Mouse (Mus musculus) liver, embryonic 14.5 days (tissue): ENCODE data around the gene Auts2. TPM values are rescaled to one million over a fixed set of nuclear protein-coding genes. Genes with fewer than 3 reads are reported as not detected.

Experiments used
- ATAC-seq: fragments of 200-750 bp; cut with Nextera tagmentation; 2 replicates; pipeline ENCODE4 v1.8.0; 2017; ENCODE audit warnings: moderate number of reproducible peaks, mild to moderate bottlenecking, moderate library complexity; ENCODE audit not compliant: insufficient read depth
- DNase-seq, 3 experiments: peaks; one replicate each; pipeline ENCODE4 v3.0.0-alpha.2; 2012 to 2013; ENCODE audit warnings: low read depth in 3 of 3, low spot score in 3 of 3
- H3K27ac ChIP-seq: fragments of 300-500 bp; sonication (generic); 2 replicates; pipeline ENCODE4 v1.5.1; 2014; ENCODE audit warnings: moderate library complexity, mild to moderate bottlenecking, control low read depth, inconsistent platforms
- H3K27me3 ChIP-seq: fragments of 300-500 bp; sonication (generic); 2 replicates; pipeline ENCODE4 v1.6.1; 2014; ENCODE audit warnings: mild to moderate bottlenecking, low read length, moderate library complexity; ENCODE audit not compliant: control insufficient read depth, insufficient read depth
- H3K36me3 ChIP-seq: fragments of 300-500 bp; sonication (generic); replicated peaks from 2 replicates; pipeline ENCODE4 v1.6.1; 2014; ENCODE audit warnings: low read depth; ENCODE audit not compliant: control insufficient read depth, insufficient read depth
- H3K4me1 ChIP-seq, 2 experiments: fragments of 200-500 bp in 1 of 2; fragments of 300-500 bp in 1 of 2; sonication (generic) in 1 of 2; replicated peaks; 2 replicates each; pipeline ENCODE4 v1.6.1; 2012 to 2014; ENCODE audit warnings: antibody characterized with exemption in 1 of 2, inconsistent platforms in 1 of 2, low read length in 1 of 2; ENCODE audit not compliant: control insufficient read depth in 2 of 2, insufficient read depth in 2 of 2
- H3K4me2 ChIP-seq: fragments of 300-500 bp; sonication (generic); 2 replicates; pipeline ENCODE4 v1.6.1; 2014; ENCODE audit warnings: low read depth, mild to moderate bottlenecking, control low read depth, moderate library complexity
- H3K4me3 ChIP-seq, 2 experiments: fragments of 200-500 bp in 1 of 2; fragments of 300-500 bp in 1 of 2; sonication (generic) in 1 of 2; 2 replicates each; pipeline ENCODE4 v1.5.1; 2012 to 2014; ENCODE audit warnings: low read depth in 2 of 2, low read length in 2 of 2, mild to moderate bottlenecking in 2 of 2, control low read depth in 1 of 2, inconsistent platforms in 1 of 2, moderate library complexity in 1 of 2; ENCODE audit not compliant: insufficient read depth in 1 of 2
- H3K9ac ChIP-seq: fragments of 300-500 bp; sonication (generic); replicated peaks from 2 replicates; pipeline ENCODE4 v1.6.1; 2014; ENCODE audit warnings: mild to moderate bottlenecking, control low read depth, moderate library complexity
- H3K9me3 ChIP-seq: fragments of 300-500 bp; sonication (generic); 2 replicates; pipeline ENCODE4 v1.6.1; 2016; ENCODE audit warnings: low read length, mixed read lengths; ENCODE audit not compliant: control insufficient read depth
- CTCF ChIP-seq: IDR thresholded peaks from 2 replicates; pipeline ENCODE4 v1.5.1; 2016; ENCODE audit warnings: antibody characterized with exemption, low read depth, control low read depth
- EP300 ChIP-seq: IDR thresholded peaks from 2 replicates; pipeline ENCODE4 v1.6.1; 2016; ENCODE audit warnings: antibody characterized with exemption, low read depth
- WGBS: fragments of 180-500 bp; shearing (Covaris S2); extraction: QIAGEN DNeasy Blood & Tissue Kit; methylation state at CpG from one replicate; pipeline ENCODE4 v1.1.7; 2014; ENCODE audit not compliant: insufficient replicate concordance; 5-methylcytosine and 5-hydroxymethylcytosine counted together
- polyA plus RNA-seq, 2 experiments: library from polyadenylated mRNA; depleted of rRNA in 1 of 2; stranded (reverse) in 1 of 2; unstranded in 1 of 2; fragments of >200 nt; fragmentation: Nextera tagmentation in 1 of 2; extraction: Ambion mirVana in 1 of 2; gene quantifications; 2 replicates each; pipeline versions ENCODE4 v1.2.1 to v1.2.3; 2012 to 2014

Auts2 gene
- polyA plus RNA-seq, 2 experiments: 0.77 to 1.6 TPM

- Histone ChIP-seq H3K4me1 (peaks cover 0 to 3% of the 10 kb centered on the region in 2 experiments; a peak in 2 of 4 replicates), H3K27me3 (no peaks in the 10 kb centered on the region), H3K36me3 (no peaks in the 10 kb centered on the region), H3K9me3 (no peaks in the 10 kb centered on the region), H3K9ac (no peak overlapping the region), H3K4me3 (no peak overlapping the region), H3K27ac (no peak overlapping the region), H3K4me2 (no peak overlapping the region)
- ATAC-seq (no peak), DNase-seq (no peak)
- TF ChIP-seq CTCF (no peak), EP300 (no peak)
- 42% methylated on average over 8 of the region's 8 CpGs for WGBS
Observed at GRCm38 (mm10) chr5:132229644-132230357, 313.3 kb downstream of the Auts2 start.

- Histone ChIP-seq H3K4me1 (peaks cover 0 to 3% of the 10 kb centered on the region in 2 experiments; a peak in 2 of 4 replicates), H3K9me3 (no peaks in the 10 kb centered on the region), H3K4me2 (no peak overlapping the region), H3K4me3 (no peak overlapping the region), H3K9ac (no peak overlapping the region), H3K36me3 (no peaks in the 10 kb centered on the region), H3K27me3 (no peaks in the 10 kb centered on the region), H3K27ac (no peak overlapping the region)
- 69% methylated on average over 1 of the region's 1 CpGs for WGBS
- ATAC-seq (no peak), DNase-seq (no peak)
- TF ChIP-seq EP300 (no peak), CTCF (no peak)
Observed at GRCm38 (mm10) chr5:132229023-132229422, 314.1 kb downstream of the Auts2 start.

- Histone ChIP-seq H3K27ac (no peak overlapping the region), H3K4me1 (no peaks in the 10 kb centered on the region), H3K9ac (no peak overlapping the region), H3K27me3 (no peaks in the 10 kb centered on the region), H3K9me3 (no peaks in the 10 kb centered on the region), H3K4me3 (no peak overlapping the region), H3K4me2 (no peak overlapping the region), H3K36me3 (no peaks in the 10 kb centered on the region)
- DNase-seq: no peak
- no peak for ATAC-seq
- WGBS: 70% methylated on average over 12 of the region's 12 CpGs
- no peak for TF ChIP-seq CTCF
- no peak for TF ChIP-seq EP300
Observed at GRCm38 (mm10) chr5:132220376-132220930, 322.7 kb downstream of the Auts2 start.

GRCm38 (mm10) chr5:132216143-132216542, 327.0 kb downstream of the Auts2 start:
- 67% methylated on average over 2 of the region's 2 CpGs for WGBS
- DNase-seq (no peak), ATAC-seq (0 out of 2 replicates have a peak, but pooled peaks have one; percentile 21)
- H3K4me1 ChIP-seq: no peaks in the 10 kb centered on the region
- no peaks in the 10 kb centered on the region for H3K36me3 ChIP-seq
- no peak for TF ChIP-seq EP300
- no peak for TF ChIP-seq CTCF
- no peak overlapping the region for H3K4me3 ChIP-seq
- no peaks in the 10 kb centered on the region for H3K27me3 ChIP-seq
- no peak overlapping the region for H3K27ac ChIP-seq
- H3K9me3 ChIP-seq: no peaks in the 10 kb centered on the region
- no peak overlapping the region for H3K9ac ChIP-seq
- no peak overlapping the region for H3K4me2 ChIP-seq

- ATAC-seq: no peak
- no peak for DNase-seq
- Histone ChIP-seq H3K9me3 (no peaks in the 10 kb centered on the region), H3K36me3 (no peaks in the 10 kb centered on the region), H3K4me1 (no peaks in the 10 kb centered on the region), H3K27ac (no peak overlapping the region), H3K9ac (no peak overlapping the region), H3K4me3 (no peak overlapping the region), H3K4me2 (no peak overlapping the region), H3K27me3 (no peaks in the 10 kb centered on the region)
- WGBS: 58% methylated on average over 2 of the region's 2 CpGs
- no peak for TF ChIP-seq CTCF
- TF ChIP-seq EP300: no peak
Observed at GRCm38 (mm10) chr5:132212446-132212845, 330.7 kb downstream of the Auts2 start.
